Mouse (Mus musculus) C2C12 (cell line): ENCODE results near the gene Sc5d. TPM values are rescaled to one million over a fixed set of nuclear protein-coding genes. Genes with fewer than 3 reads are reported as not detected.

ENCODE experiments used
- H3K27me3 ChIP-seq: one replicate; pipeline ENCODE4 v1.6.1; 2011; ENCODE audit not compliant: control insufficient read depth, insufficient read depth, insufficient read length
- H3K36me3 ChIP-seq: one replicate; pipeline ENCODE4 v1.6.1; 2011; ENCODE audit not compliant: control insufficient read depth, insufficient read depth
- H3K4me3 ChIP-seq: one replicate; pipeline ENCODE4 v1.5.1; 2011; ENCODE audit warnings: mild to moderate bottlenecking, control low read depth; ENCODE audit not compliant: poor library complexity, insufficient read depth, severe bottlenecking
- H3K79me2 ChIP-seq: one replicate; pipeline ENCODE4 v1.6.1; 2011; ENCODE audit not compliant: control insufficient read depth, insufficient read depth
- H3K79me3 ChIP-seq: one replicate; pipeline ENCODE4 v1.6.1; 2011; ENCODE audit warnings: low read depth, control low read depth
- H3ac ChIP-seq: one replicate; pipeline ENCODE3; 2011; ENCODE audit warnings: low read depth; ENCODE audit not compliant: control insufficient read depth, insufficient read length
- CEBPB ChIP-seq: IDR thresholded peaks from one replicate; pipeline ENCODE4 v1.6.1; 2011; ENCODE audit warnings: low read depth, mild to moderate bottlenecking, control low read depth, moderate library complexity
- CTCF ChIP-seq: IDR thresholded peaks from one replicate; pipeline ENCODE4 v1.5.1; 2011; ENCODE audit not compliant: control insufficient read depth, insufficient read depth, insufficient read length
- FOSL1 ChIP-seq: IDR thresholded peaks from one replicate; pipeline ENCODE4 v1.8.0; 2011; ENCODE audit warnings: mild to moderate bottlenecking, low read length; ENCODE audit not compliant: poor library complexity, insufficient read depth, severe bottlenecking
- MAX ChIP-seq: IDR thresholded peaks from one replicate; pipeline ENCODE4 v1.6.1; 2011; ENCODE audit warnings: mild to moderate bottlenecking, control low read depth
- MYOD1 ChIP-seq: IDR thresholded peaks from one replicate; pipeline ENCODE4 v1.6.1; 2011; ENCODE audit warnings: low read depth; ENCODE audit not compliant: control insufficient read depth, insufficient read length
- MYOG ChIP-seq: IDR thresholded peaks from one replicate; pipeline ENCODE4 v1.6.1; 2011; ENCODE audit not compliant: control insufficient read depth, insufficient read length; ENCODE audit errors: extremely low read depth
- USF1 ChIP-seq: IDR thresholded peaks from one replicate; pipeline ENCODE4 v1.6.1; 2011; ENCODE audit warnings: low read depth, mild to moderate bottlenecking, control low read depth, moderate library complexity
- polyA plus RNA-seq: library from polyadenylated mRNA; unstranded; fragments of >200 nt; fragmentation: generic; extraction: Trizol; gene quantifications from one replicate; pipeline ENCODE4 v1.2.1, GENCODE M21; 2012; ENCODE audit warnings: missing spikeins

Sc5d gene
- polyA plus RNA-seq, 1 experiment = 17.1 TPM

GRCm38 (mm10) chr9:42231116-42231515 is 32.9 kb downstream of the Sc5d start:
- no peaks in the 10 kb centered on the region for H3K79me2 ChIP-seq
- no peak for TF ChIP-seq FOSL1
- no peak for TF ChIP-seq MYOD1
- TF ChIP-seq MYOG = no peak
- TF ChIP-seq CTCF = no peak
- no peak for TF ChIP-seq CEBPB
- TF ChIP-seq MAX = no peak
- TF ChIP-seq USF1 = no peak
- peaks cover 14% of the 10 kb centered on the region for H3K27me3 ChIP-seq
- no peaks in the 10 kb centered on the region for H3K36me3 ChIP-seq
- H3ac ChIP-seq = no peak overlapping the region
- H3K79me3 ChIP-seq = no peaks in the 10 kb centered on the region
- no peak overlapping the region for H3K4me3 ChIP-seq

- H3ac ChIP-seq = no peak overlapping the region
- H3K4me3 ChIP-seq = no peak overlapping the region
- H3K36me3 ChIP-seq = no peaks in the 10 kb centered on the region
- H3K79me3 ChIP-seq = no peaks in the 10 kb centered on the region
- no peak for TF ChIP-seq CTCF
- TF ChIP-seq MYOG = no peak
- TF ChIP-seq MAX = no peak
- TF ChIP-seq CEBPB = no peak
- TF ChIP-seq USF1 = no peak
- TF ChIP-seq MYOD1 = no peak
- no peak for TF ChIP-seq FOSL1
- H3K27me3 ChIP-seq = peaks cover 14% of the 10 kb centered on the region
- H3K79me2 ChIP-seq = no peaks in the 10 kb centered on the region
Measured at GRCm38 (mm10) chr9:42230333-42230732, 33.7 kb downstream of the Sc5d start.

DNA sequence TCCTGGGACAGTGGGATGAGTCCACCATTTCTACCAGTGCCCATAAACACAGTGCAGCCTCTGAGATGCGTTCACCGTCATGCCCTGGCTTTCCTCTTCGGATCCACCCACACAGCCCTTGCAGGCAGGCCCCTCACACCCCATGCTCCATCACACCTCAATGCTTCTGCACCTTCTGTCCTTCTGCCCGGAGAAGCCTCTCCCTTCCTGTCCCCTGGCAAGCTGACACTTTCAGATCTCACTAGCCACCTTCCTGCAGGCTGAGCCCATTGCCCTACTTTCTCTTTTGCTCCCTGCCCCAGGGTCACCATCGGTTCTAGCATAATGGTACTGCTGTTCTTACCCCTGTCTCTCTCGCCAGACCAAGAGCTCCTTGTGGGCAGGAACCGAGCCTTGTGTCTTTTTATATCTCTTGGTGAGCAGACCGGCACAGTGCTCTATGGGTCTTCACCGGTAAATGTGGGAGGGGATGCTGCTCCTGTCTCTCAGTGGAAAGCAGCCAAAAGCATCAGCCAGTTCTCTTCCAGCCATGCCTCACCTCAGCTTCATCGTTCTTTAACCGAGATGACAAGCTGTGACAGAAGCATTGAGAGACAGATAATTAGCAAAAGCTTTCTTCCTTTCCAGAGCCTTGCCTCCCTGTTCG is 34.5 kb downstream of the Sc5d start:
- Histone ChIP-seq H3K27me3 (peaks cover 14% of the 10 kb centered on the region), H3K79me2 (no peaks in the 10 kb centered on the region), H3ac (no peak overlapping the region), H3K4me3 (no peak overlapping the region), H3K79me3 (no peaks in the 10 kb centered on the region), H3K36me3 (no peaks in the 10 kb centered on the region)
- no peak for TF ChIP-seq CTCF
- TF ChIP-seq MAX = no peak
- no peak for TF ChIP-seq MYOD1
- no peak for TF ChIP-seq USF1
- TF ChIP-seq MYOG = no peak
- no peak for TF ChIP-seq FOSL1
- no peak for TF ChIP-seq CEBPB

DNA sequence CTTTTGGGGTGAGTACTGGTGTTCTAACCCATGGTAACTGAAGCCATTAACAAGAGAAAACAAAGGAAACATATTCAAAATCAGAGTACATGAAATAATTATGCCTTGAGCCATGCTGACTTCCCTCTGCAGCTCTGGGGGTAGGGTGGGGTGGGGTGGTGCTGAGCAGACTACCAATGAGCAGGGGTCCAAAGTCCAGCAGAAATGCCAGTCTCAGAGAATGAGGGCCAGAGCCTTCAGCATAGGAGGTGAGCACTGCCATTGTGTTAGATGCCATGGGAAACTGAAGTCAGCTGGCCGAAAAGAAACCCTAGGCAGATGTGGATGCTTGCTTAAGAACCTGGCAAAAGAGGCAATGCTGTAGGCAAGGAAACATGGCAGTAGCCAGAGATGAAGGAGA is 36.3 kb downstream of the Sc5d start:
- TF ChIP-seq USF1 (no peak), FOSL1 (no peak), CTCF (no peak), MYOG (no peak), MAX (no peak), CEBPB (no peak), MYOD1 (no peak)
- Histone ChIP-seq H3K79me3 (no peaks in the 10 kb centered on the region), H3K36me3 (no peaks in the 10 kb centered on the region), H3ac (no peak overlapping the region), H3K27me3 (peaks cover 13% of the 10 kb centered on the region), H3K79me2 (no peaks in the 10 kb centered on the region), H3K4me3 (no peak overlapping the region)

- H3K36me3 ChIP-seq = no peaks in the 10 kb centered on the region
- TF ChIP-seq CTCF (no peak), USF1 (no peak), CEBPB (no peak), MYOG (no peak), FOSL1 (no peak), MAX (no peak), MYOD1 (no peak)
- no peak overlapping the region for H3ac ChIP-seq
- no peaks in the 10 kb centered on the region for H3K79me2 ChIP-seq
- H3K27me3 ChIP-seq = no peaks in the 10 kb centered on the region
- no peaks in the 10 kb centered on the region for H3K79me3 ChIP-seq
- no peak overlapping the region for H3K4me3 ChIP-seq
Measured at GRCm38 (mm10) chr9:42219001-42219660, 44.9 kb downstream of the Sc5d start.
